Mouse (Mus musculus): ENCODE measurements around the gene Hist1h2bb.

- no peak for TF ChIP-seq CTCF (IDR thresholded peaks at IDR 0.05; ENCODE audit: insufficient read depth, low read depth, low read length)
- TF ChIP-seq POLR2A (IDR thresholded peaks at IDR 0.05; ENCODE audit: insufficient read depth, low read depth, low read length): no peak
Observed at GRCm38 (mm10) chr13:23749563-23750121, 3.1 kb downstream of the Hist1h2bb start.

All from olfactory bulb, adult 2 months (tissue).